Mouse (Mus musculus) megakaryocyte progenitor cell, adult 5-6 weeks (primary cell): ENCODE results near the gene Rdh16. TPM values are rescaled to one million over a fixed set of nuclear protein-coding genes. Genes with fewer than 3 reads are reported as not detected.
A peak's percentile ranks its signal among the peaks of the same experiment; 100 is the strongest.
"Not testable (repeated sequence)": the region's sequence is repeated elsewhere in the genome, so short reads cannot be mapped to it uniquely, and the experiment has no call there.

Experiments
- ATAC-seq: replicated peaks from 2 replicates; pipeline ENCODE4 v1.8.0; 2016; ENCODE audit warnings: mild to moderate bottlenecking, moderate TSS enrichment, inconsistent platforms; ENCODE audit not compliant: poor library complexity
- total RNA-seq, 2 experiments: library from RNA; stranded (forward) in 1 of 2; stranded (reverse) in 1 of 2; fragments of 157-497, 149-512 nt in 1 of 2; fragments of 200-1000 nt in 1 of 2; gene quantifications; 2 replicates each; pipeline versions ENCODE4 v1.2.3 to v1.2.4; 2015 to 2017

The Rdh16 gene
- total RNA-seq, 2 experiments from 2014 or later, result not detected

DNA sequence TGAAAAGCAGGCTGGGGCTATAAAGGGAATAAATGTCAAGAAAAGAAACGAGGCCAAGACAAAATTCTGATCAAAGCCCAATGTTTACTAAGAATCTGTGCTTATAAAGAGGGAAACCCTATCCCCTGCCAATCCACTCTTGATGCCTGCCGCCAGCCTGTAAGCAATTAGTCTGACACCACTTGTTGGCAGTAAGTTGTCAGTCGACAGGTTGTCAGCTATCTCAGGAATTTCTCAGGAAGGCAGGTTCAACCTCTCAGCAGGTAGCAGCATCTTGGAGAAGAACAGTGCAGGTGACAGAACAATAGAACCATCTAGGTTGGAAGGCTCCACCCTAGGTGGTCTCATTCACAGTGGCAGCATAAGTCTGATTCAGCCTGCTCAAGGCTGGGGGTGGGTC, 28.2 kb downstream of the Rdh16 start:
- no peak for ATAC-seq

DNA sequence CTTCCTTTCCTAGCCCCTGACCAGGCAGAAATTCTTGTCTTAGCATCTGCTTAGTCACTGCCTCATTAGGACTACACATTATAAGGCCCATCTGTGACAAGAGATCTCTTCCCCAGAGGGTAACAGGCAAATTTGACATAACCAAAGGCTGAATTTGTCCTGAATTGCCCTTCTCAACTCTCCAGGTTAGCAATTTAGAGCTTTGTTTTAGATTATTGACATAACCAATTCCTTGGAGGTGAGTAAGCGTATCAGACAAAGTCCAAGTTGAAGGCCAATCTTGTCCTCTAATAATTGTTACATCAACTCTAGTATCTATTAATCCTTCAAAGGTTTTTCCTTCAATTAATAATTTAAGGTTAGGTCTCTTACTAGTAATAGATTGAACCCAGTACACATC, 33.2 kb downstream of the Rdh16 start:
- ATAC-seq, result not testable (repeated sequence)

- ATAC-seq, result no peak
Observed at GRCm38 (mm10) chr10:127835292-127835691, 34.3 kb downstream of the Rdh16 start.

GRCm38 (mm10) chr10:127837793-127838192, 36.8 kb downstream of the Rdh16 start:
- not testable (repeated sequence) for ATAC-seq

GRCm38 (mm10) chr10:127838539-127838938, 37.6 kb downstream of the Rdh16 start:
- no peak for ATAC-seq

DNA sequence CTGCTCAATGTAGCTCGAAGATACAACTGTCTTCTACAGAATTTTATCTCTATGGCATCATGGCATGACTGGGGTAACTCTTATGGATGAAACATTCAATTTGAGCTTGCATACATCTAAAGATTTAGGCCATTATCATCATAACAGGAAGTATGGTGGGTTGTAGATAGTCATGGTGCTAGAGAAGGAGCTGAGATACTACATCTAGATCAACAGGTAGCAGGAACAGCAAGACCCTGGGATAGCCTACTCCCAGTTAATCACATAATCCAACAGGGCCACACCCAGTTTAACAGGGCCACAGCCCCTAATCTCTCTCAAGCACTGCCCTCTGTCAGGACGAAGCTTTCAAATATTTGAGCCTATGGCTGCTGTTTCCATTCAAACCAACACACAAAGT, 39.8 kb downstream of the Rdh16 start:
- ATAC-seq, result no peak

- not testable (repeated sequence) for ATAC-seq
Observed at GRCm38 (mm10) chr10:127845945-127846344, 45.0 kb downstream of the Rdh16 start.

GRCm38 (mm10) chr10:127848089-127848488, 47.1 kb downstream of the Rdh16 start:
- no peak for ATAC-seq

- no peak for ATAC-seq
Observed at GRCm38 (mm10) chr10:127849628-127850027, 48.7 kb downstream of the Rdh16 start, which contains the start of gene Rdh19. Rdh19 (plus strand) TSS chr10:127849928.

DNA sequence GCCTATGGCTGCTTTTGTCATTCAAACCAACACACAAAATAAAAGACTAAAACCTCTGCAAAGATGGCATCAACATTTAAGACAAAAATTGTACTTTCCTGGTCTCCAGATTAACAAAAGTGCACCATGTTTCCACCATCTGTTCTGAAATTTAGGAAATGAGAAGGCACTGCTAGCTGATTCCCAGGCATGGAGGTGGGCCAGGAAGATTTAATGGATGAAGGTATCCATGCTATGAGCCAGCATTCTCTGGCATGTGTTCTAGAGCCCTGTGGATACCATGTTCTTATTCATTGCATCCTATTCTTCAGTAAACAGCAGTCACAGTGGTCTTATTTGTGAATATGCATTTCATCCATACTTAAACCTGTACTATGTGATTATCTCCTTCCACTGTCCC, 55.4 kb downstream of the Rdh16 start:
- ATAC-seq, result no peak

- ATAC-seq, result no peak
Observed at GRCm38 (mm10) chr10:127864931-127865330, 64.0 kb downstream of the Rdh16 start.

- ATAC-seq, result no peak
Observed at GRCm38 (mm10) chr10:127866232-127866631, 65.3 kb downstream of the Rdh16 start, which contains the start of gene Rdh16f2. Rdh16f2 (plus strand) TSS chr10:127866474.

- no peak; the same call in 1 of the 2 replicates for ATAC-seq
Observed at GRCm38 (mm10) chr10:127872484-127872883, 71.5 kb downstream of the Rdh16 start.

DNA sequence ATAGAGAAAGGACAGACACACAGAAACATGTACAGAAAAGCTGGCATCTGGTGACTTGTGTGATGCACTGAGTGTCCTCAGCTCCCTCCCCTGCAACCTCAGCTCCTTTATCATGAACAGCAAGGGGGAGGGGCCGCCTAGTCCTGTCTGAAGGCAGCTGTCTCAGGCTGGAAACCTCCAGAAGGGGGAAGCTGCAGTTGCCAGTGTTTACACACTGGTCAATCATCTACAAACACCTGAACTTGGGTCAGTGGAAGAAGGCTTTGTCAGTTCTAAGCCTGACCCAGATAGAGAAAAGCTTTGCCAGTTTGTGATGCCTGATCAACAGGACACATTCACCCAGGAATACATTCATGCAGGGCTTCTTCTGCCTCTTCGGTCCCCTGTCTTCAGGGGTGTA, 76.7 kb downstream of the Rdh16 start:
- 0 out of 2 replicates have a peak, but pooled peaks have one; percentile 29 for ATAC-seq

DNA sequence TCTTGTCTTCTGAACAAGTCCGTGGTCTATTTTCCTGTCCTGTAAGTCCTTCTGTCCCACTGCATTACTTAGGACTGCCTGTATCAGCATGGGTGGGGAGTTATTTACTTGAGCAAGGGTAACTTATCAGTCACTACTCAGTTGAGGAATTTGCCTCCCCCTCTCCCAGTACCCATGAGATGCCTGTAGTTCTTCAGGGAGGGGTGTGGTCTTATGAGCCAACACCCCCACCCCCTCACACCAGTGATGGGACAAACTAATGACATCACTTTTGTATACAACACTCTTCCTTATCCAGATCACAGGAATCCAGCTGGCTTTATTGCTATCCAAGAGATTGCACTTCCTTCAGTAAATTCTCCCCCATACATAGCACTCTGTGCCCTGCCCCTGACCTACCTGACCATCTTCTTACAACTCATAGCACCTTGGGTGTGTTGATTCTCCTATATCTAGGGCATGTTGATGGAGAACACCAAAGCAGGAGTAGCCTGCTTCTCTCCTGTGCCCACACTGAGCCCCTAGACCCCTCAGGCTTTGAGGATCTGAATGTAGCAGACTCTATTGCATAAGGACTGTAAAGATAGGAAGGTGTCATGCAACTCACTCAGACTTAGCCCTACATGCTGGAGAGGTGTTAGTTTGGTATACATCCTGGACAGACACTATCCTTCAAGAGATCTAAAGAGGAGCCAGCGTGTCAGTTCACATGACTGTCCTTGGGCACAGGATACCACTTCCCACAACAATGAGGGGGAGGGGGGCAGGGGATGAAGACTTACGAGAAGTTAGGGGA, 77.5 kb downstream of the Rdh16 start:
- ATAC-seq, result no peak

- peak; percentile 61 for ATAC-seq
Observed at GRCm38 (mm10) chr10:127879155-127879688, 78.3 kb downstream of the Rdh16 start.

GRCm38 (mm10) chr10:127881041-127881440, 80.1 kb downstream of the Rdh16 start:
- no peak for ATAC-seq

DNA sequence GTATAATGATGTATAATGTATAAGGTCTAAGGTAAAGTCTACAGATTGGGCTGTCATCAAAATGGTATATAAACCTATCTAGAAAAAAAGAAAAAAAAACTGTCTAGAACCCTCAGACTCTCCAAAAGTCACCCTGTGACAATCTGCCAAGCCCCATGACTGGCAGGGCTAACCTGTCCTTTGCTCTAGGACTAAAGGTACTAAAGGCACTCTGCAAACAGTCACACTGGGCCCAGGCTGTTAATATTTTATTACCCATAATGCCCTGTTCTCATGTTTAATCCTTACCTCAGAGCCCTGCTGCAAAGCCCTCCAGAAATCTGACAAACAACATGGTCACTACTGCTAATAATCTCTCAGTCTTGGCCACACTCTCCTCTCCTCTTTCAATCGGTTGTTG, 85.6 kb downstream of the Rdh16 start:
- ATAC-seq, result no peak

- ATAC-seq, result no peak
Observed at GRCm38 (mm10) chr10:127886971-127887370, 86.0 kb downstream of the Rdh16 start.

- no peak for ATAC-seq
Observed at GRCm38 (mm10) chr10:127888605-127889004, 87.7 kb downstream of the Rdh16 start, which contains the start of gene Rdh7. Rdh7 (minus strand) TSS chr10:127888817.

- ATAC-seq, result no peak
Observed at GRCm38 (mm10) chr10:127891481-127891880, 90.5 kb downstream of the Rdh16 start.
